Mouse (Mus musculus) kidney, adult 2 months (tissue): ENCODE results near the gene Gm21897. TPM values are rescaled to one million over a fixed set of nuclear protein-coding genes. Genes with fewer than 3 reads are reported as not detected.

ENCODE experiments used
- DNase-seq: peaks from one replicate; pipeline ENCODE4 v3.0.0; 2021
- H3K27ac ChIP-seq: fragments of 200-500 bp; 2 replicates; pipeline ENCODE4 v1.5.1; 2012; ENCODE audit warnings: low read depth, low read length, control low read depth, inconsistent platforms; ENCODE audit not compliant: insufficient read depth
- H3K27me3 ChIP-seq: fragments of 200-500 bp; replicated peaks from 2 replicates; pipeline ENCODE4 v1.6.1; 2012; ENCODE audit warnings: mild to moderate bottlenecking, moderate library complexity, low read length, inconsistent platforms; ENCODE audit not compliant: control insufficient read depth, insufficient read depth
- H3K36me3 ChIP-seq: fragments of 200-500 bp; 2 replicates; pipeline ENCODE4 v1.6.1; 2012; ENCODE audit warnings: mild to moderate bottlenecking, moderate library complexity, low read length, inconsistent platforms; ENCODE audit not compliant: control insufficient read depth, insufficient read depth
- H3K4me1 ChIP-seq: fragments of 200-500 bp; 2 replicates; pipeline ENCODE4 v1.6.1; 2011; ENCODE audit warnings: low read length; ENCODE audit not compliant: control insufficient read depth, insufficient read depth
- H3K4me3 ChIP-seq: fragments of 200-500 bp; 2 replicates; pipeline ENCODE4 v1.5.1; 2011; ENCODE audit warnings: mild to moderate bottlenecking, low read depth, low read length, control low read depth; ENCODE audit not compliant: insufficient read depth
- CTCF ChIP-seq: fragments of 200-500 bp; conservative IDR thresholded peaks from 2 replicates; pipeline ENCODE4 v1.5.1; 2011; ENCODE audit warnings: low read depth, mild to moderate bottlenecking, control low read depth, low read length, moderate library complexity, mixed read lengths; ENCODE audit not compliant: insufficient read depth, insufficient read length
- POLR2A ChIP-seq: fragments of 200-500 bp; IDR thresholded peaks from one replicate; pipeline ENCODE4 v1.6.1; 2011; ENCODE audit warnings: low read depth, low read length, control low read depth
- WGBS: fragments of 180-500 bp; shearing (Covaris S2); methylation state at CpG from one replicate; pipeline ENCODE4 v1.1.7; 2018; 5-methylcytosine and 5-hydroxymethylcytosine counted together
- polyA plus RNA-seq: library from polyadenylated mRNA; depleted of rRNA; stranded (reverse); fragments of >200 nt; gene quantifications from 2 replicates; pipeline ENCODE4 v1.2.3, GENCODE M21; 2012

The Gm21897 gene
- polyA plus RNA-seq, 1 experiment, result not detected

- no peak for TF ChIP-seq CTCF
- no peak for TF ChIP-seq POLR2A
- DNase-seq, result no peak
- H3K36me3 ChIP-seq, result no peaks in the 10 kb centered on the region
- H3K4me1 ChIP-seq, result no peaks in the 10 kb centered on the region
- H3K27me3 ChIP-seq, result no peaks in the 10 kb centered on the region
- H3K4me3 ChIP-seq, result no peak overlapping the region
- 65% methylated on average over 1 of the region's 1 CpGs for WGBS
- no peak overlapping the region for H3K27ac ChIP-seq
Measured at GRCm38 (mm10) chr16:15346045-15346444, 28.8 kb downstream of the Gm21897 start.

GRCm38 (mm10) chr16:15349381-15349780, 32.1 kb downstream of the Gm21897 start:
- Histone ChIP-seq H3K36me3 (no peaks in the 10 kb centered on the region), H3K27me3 (no peaks in the 10 kb centered on the region), H3K4me3 (no peak overlapping the region), H3K4me1 (no peaks in the 10 kb centered on the region), H3K27ac (no peak overlapping the region)
- 63% methylated on average over 2 of the region's 2 CpGs for WGBS
- no peak for TF ChIP-seq POLR2A
- TF ChIP-seq CTCF, result no peak
- DNase-seq, result no peak

- TF ChIP-seq CTCF (no peak), POLR2A (no peak)
- WGBS, result 58% methylated on average over 1 of the region's 1 CpGs
- no peaks in the 10 kb centered on the region for H3K27me3 ChIP-seq
- H3K4me3 ChIP-seq, result no peak overlapping the region
- H3K4me1 ChIP-seq, result no peaks in the 10 kb centered on the region
- no peak for DNase-seq
- no peak overlapping the region for H3K27ac ChIP-seq
- no peaks in the 10 kb centered on the region for H3K36me3 ChIP-seq
Measured at GRCm38 (mm10) chr16:15351301-15351700, 34.0 kb downstream of the Gm21897 start.

- 55% methylated on average over 2 of the region's 2 CpGs for WGBS
- no peaks in the 10 kb centered on the region for H3K27me3 ChIP-seq
- no peaks in the 10 kb centered on the region for H3K36me3 ChIP-seq
Measured at GRCm38 (mm10) chr16:15352320-15352719, 35.1 kb downstream of the Gm21897 start.

GRCm38 (mm10) chr16:15354901-15355300, 37.6 kb downstream of the Gm21897 start:
- Histone ChIP-seq H3K27ac (no peak overlapping the region), H3K4me1 (no peaks in the 10 kb centered on the region), H3K36me3 (no peaks in the 10 kb centered on the region), H3K4me3 (no peak overlapping the region), H3K27me3 (no peaks in the 10 kb centered on the region)
- 71% methylated on average over 2 of the region's 2 CpGs for WGBS
- no peak for TF ChIP-seq CTCF
- no peak for TF ChIP-seq POLR2A
- DNase-seq, result no peak

More at GRCm38 (mm10) chr16:15352320-15352719, 35.1 kb downstream of the Gm21897 start:
- DNase-seq, result no peak
- Histone ChIP-seq H3K4me3 (no peak overlapping the region), H3K4me1 (no peaks in the 10 kb centered on the region), H3K27ac (no peak overlapping the region)
- TF ChIP-seq POLR2A (no peak), CTCF (no peak)

- 96% methylated on average over 1 of the region's 1 CpGs for WGBS
- no peaks in the 10 kb centered on the region for H3K27me3 ChIP-seq
- H3K27ac ChIP-seq, result no peak overlapping the region
- DNase-seq, result no peak
- H3K4me3 ChIP-seq, result no peak overlapping the region
- no peaks in the 10 kb centered on the region for H3K36me3 ChIP-seq
- TF ChIP-seq CTCF (no peak), POLR2A (no peak)
- H3K4me1 ChIP-seq, result no peaks in the 10 kb centered on the region
Measured at GRCm38 (mm10) chr16:15355339-15355738, 38.1 kb downstream of the Gm21897 start.

GRCm38 (mm10) chr16:15357766-15358165, 40.5 kb downstream of the Gm21897 start:
- Histone ChIP-seq H3K36me3 (no peaks in the 10 kb centered on the region), H3K4me3 (no peak overlapping the region), H3K4me1 (no peaks in the 10 kb centered on the region), H3K27me3 (no peaks in the 10 kb centered on the region), H3K27ac (no peak overlapping the region)
- no peak for DNase-seq
- TF ChIP-seq POLR2A (no peak), CTCF (no peak)

- Histone ChIP-seq H3K4me1 (no peaks in the 10 kb centered on the region), H3K4me3 (no peak overlapping the region), H3K36me3 (no peaks in the 10 kb centered on the region), H3K27ac (no peak overlapping the region), H3K27me3 (no peaks in the 10 kb centered on the region)
- 82% methylated on average over 3 of the region's 3 CpGs for WGBS
- DNase-seq, result no peak
- TF ChIP-seq POLR2A (no peak), CTCF (no peak)
Measured at GRCm38 (mm10) chr16:15359110-15359782, 42.0 kb downstream of the Gm21897 start.
